11 mouse cellular contexts compared by ENCODE assay signal in the genomic region with DNA sequence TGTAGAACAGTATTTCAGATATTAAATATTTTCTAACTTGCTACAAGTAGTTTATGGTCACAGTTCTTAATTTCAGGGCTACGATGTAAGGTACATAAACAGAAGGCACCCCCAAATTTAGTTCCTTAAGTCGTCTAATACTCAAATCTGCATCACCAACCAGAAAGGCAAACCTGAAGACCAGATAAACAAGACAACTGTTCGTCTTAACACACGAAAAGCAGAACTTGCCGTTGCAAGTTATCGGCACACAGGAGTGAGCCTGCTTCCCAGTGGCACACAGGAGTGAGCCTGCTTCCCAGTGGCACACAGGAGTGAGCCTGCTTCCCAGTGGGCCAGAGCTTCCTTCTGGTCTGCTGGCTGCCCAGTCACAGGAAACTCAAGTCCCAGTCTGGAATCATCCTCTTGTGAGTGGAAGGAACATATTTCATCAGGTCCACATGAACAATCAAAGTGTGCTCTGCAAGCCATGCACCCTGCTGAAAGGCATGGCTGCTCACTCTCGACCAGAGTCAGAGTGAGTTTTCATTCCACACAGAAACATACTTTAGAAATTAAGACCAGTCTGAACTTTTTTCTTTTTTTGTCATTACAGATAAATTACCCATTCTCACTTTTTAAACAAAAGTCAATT.
A peak's percentile ranks its signal among the peaks of the same experiment; 100 is the strongest.
DNase-seq lines count a peak whose midpoint lies in the region; ATAC-seq and TF ChIP-seq lines count a peak whose summit lies in the region.
"Had no signal": no experiment of that assay in that cellular context is flagged by ENCODE, and none has a peak within 500 bp of the region (broad histone marks: within the 10 kb centered on the region; RNA-seq: fewer than 3 reads in every experiment).

No protein-coding gene starts in this region.

- WGBS in lung, embryonic 14.5 days: 60% methylated on average over 7 of the region's 7 CpGs
- 72% methylated on average over 7 of the region's 7 CpGs for WGBS in lung, postnatal 0 days
- 38% methylated on average over 7 of the region's 7 CpGs for WGBS in embryonic facial prominence, embryonic 15.5 days
- WGBS in intestine, postnatal 0 days: 73% methylated on average over 7 of the region's 7 CpGs
- 74% methylated on average over 7 of the region's 7 CpGs for WGBS in neural tube, embryonic 12.5 days
- WGBS in forebrain, embryonic 11.5 days: 77% methylated on average over 7 of the region's 7 CpGs

- no peak for ATAC-seq in lung, embryonic 14.5 days (ENCODE audit: insufficient read depth)
- no peak for ATAC-seq in lung, postnatal 0 days
- no peak for ATAC-seq in embryonic facial prominence, embryonic 15.5 days (ENCODE audit: insufficient number of reproducible peaks, low FRiP score, low TSS enrichment, low read depth)
- no peak for ATAC-seq in intestine, postnatal 0 days
- ATAC-seq in neural tube, embryonic 12.5 days (ENCODE audit: low FRiP score, low read depth): no peak
- no peak for ATAC-seq in forebrain, embryonic 11.5 days (replicated peaks; ENCODE audit: low FRiP score)

- no peak overlapping the region for H3K27ac ChIP-seq in lung, embryonic 14.5 days (ENCODE audit: low read depth)
- no peak overlapping the region for H3K27ac ChIP-seq in lung, postnatal 0 days (ENCODE audit: low read length)
- H3K27ac ChIP-seq in embryonic facial prominence, embryonic 15.5 days (replicated peaks): no peak overlapping the region
- no peak overlapping the region for H3K27ac ChIP-seq in intestine, postnatal 0 days (ENCODE audit: low read depth, low read length)
- H3K27ac ChIP-seq in neural tube, embryonic 12.5 days: no peak overlapping the region
- H3K27ac ChIP-seq in forebrain, embryonic 11.5 days (ENCODE audit: low read depth, low read length): no peak overlapping the region
- H3K27ac ChIP-seq: hindbrain, embryonic 15.5 days had no signal

- H3K4me2 ChIP-seq in lung, embryonic 14.5 days: peak overlapping the region; percentile 49
- no peak overlapping the region; the same call in 1 of the 2 replicates for H3K4me2 ChIP-seq in lung, postnatal 0 days (replicated peaks; ENCODE audit: low read depth, low read length)
- peak overlapping the region; percentile 46 for H3K4me2 ChIP-seq in embryonic facial prominence, embryonic 15.5 days (replicated peaks)
- H3K4me2 ChIP-seq in intestine, postnatal 0 days (replicated peaks; ENCODE audit: low read depth): no peak overlapping the region
- peak overlapping the region; percentile 35 for H3K4me2 ChIP-seq in neural tube, embryonic 12.5 days (replicated peaks)
- no peak overlapping the region for H3K4me2 ChIP-seq in forebrain, embryonic 11.5 days (ENCODE audit: low read depth, low read length, severe bottlenecking)
- H3K4me2 ChIP-seq: hindbrain, embryonic 15.5 days had no signal

- no peak for DNase-seq in lung, embryonic 14.5 days
- DNase-seq in lung, postnatal 0 days (ENCODE audit: low spot score): no peak
- no peak for DNase-seq in forebrain, embryonic 11.5 days (ENCODE audit: low spot score)
- DNase-seq in B cell, adult 2 months: no peak
- DNase-seq in gastrocnemius, postnatal 14 days: no peak
- DNase-seq: lung, postnatal 4 days; thymus, postnatal 4 days had no signal

- H3K4me3 ChIP-seq in lung, embryonic 14.5 days (ENCODE audit: low read depth, low read length): no peak overlapping the region; the same call in 1 of the 2 replicates
- H3K4me3 ChIP-seq in lung, postnatal 0 days (ENCODE audit: low read depth, low read length): no peak overlapping the region
- H3K4me3 ChIP-seq in embryonic facial prominence, embryonic 15.5 days (replicated peaks): peak overlapping the region; percentile 39
- H3K4me3 ChIP-seq in intestine, postnatal 0 days (ENCODE audit: low read depth, low read length): no peak overlapping the region
- H3K4me3 ChIP-seq in neural tube, embryonic 12.5 days: no peak overlapping the region
- H3K4me3 ChIP-seq in forebrain, embryonic 11.5 days (ENCODE audit: low read depth, low read length): no peak overlapping the region; the same call in 1 of the 2 replicates
- H3K4me3 ChIP-seq: hindbrain, embryonic 15.5 days had no signal

- no peak for TF ChIP-seq EP300 in lung, postnatal 0 days (IDR thresholded peaks at IDR 0.05)

- 0 out of 2 replicates have a peak overlapping the region, but pooled peaks have one; percentile 2 for H3K9ac ChIP-seq in lung, embryonic 14.5 days
- no peak overlapping the region for H3K9ac ChIP-seq in lung, postnatal 0 days (replicated peaks; ENCODE audit: low read depth)
- no peak overlapping the region for H3K9ac ChIP-seq in embryonic facial prominence, embryonic 15.5 days
- H3K9ac ChIP-seq in intestine, postnatal 0 days (ENCODE audit: low read depth, low read length): 0 out of 2 replicates have a peak overlapping the region, but pooled peaks have one; percentile 17
- no peak overlapping the region for H3K9ac ChIP-seq in neural tube, embryonic 12.5 days
- H3K9ac ChIP-seq in forebrain, embryonic 11.5 days (ENCODE audit: low read length): no peak overlapping the region
- H3K9ac ChIP-seq: hindbrain, embryonic 15.5 days had no signal

- no peaks in the 10 kb centered on the region for H3K27me3 ChIP-seq in lung, embryonic 14.5 days (ENCODE audit: insufficient read depth, low read length)
- no peaks in the 10 kb centered on the region for H3K27me3 ChIP-seq in lung, postnatal 0 days (replicated peaks; ENCODE audit: insufficient read depth, low read length)
- H3K27me3 ChIP-seq in embryonic facial prominence, embryonic 15.5 days: no peaks in the 10 kb centered on the region
- H3K27me3 ChIP-seq in intestine, postnatal 0 days (replicated peaks; ENCODE audit: control insufficient read depth, insufficient read depth, low read length): no peaks in the 10 kb centered on the region
- no peaks in the 10 kb centered on the region for H3K27me3 ChIP-seq in neural tube, embryonic 12.5 days (replicated peaks)
- no peaks in the 10 kb centered on the region for H3K27me3 ChIP-seq in forebrain, embryonic 11.5 days (ENCODE audit: control insufficient read depth, insufficient read depth, low read length)
- H3K27me3 ChIP-seq: hindbrain, embryonic 15.5 days had no signal

- TF ChIP-seq CTCF in lung, embryonic 14.5 days (IDR thresholded peaks at IDR 0.05; ENCODE audit: low read depth): no peak
- TF ChIP-seq CTCF in lung, postnatal 0 days (IDR thresholded peaks at IDR 0.05): no peak
- TF ChIP-seq CTCF in intestine, postnatal 0 days (IDR thresholded peaks at IDR 0.05; ENCODE audit: low read depth): no peak

- H3K4me1 ChIP-seq in lung, embryonic 14.5 days (ENCODE audit: insufficient read depth): peaks cover 18% of the 10 kb centered on the region; the same call in 1 of the 2 replicates
- no peaks in the 10 kb centered on the region for H3K4me1 ChIP-seq in lung, postnatal 0 days (ENCODE audit: insufficient read depth, low read depth, low read length)
- H3K4me1 ChIP-seq in embryonic facial prominence, embryonic 15.5 days: peaks cover 65% of the 10 kb centered on the region
- 0 out of 2 replicates have a peak, but pooled peaks cover 6% of the 10 kb centered on the region for H3K4me1 ChIP-seq in intestine, postnatal 0 days (replicated peaks; ENCODE audit: control insufficient read depth, insufficient read depth, low read length)
- peaks cover 54% of the 10 kb centered on the region for H3K4me1 ChIP-seq in neural tube, embryonic 12.5 days
- H3K4me1 ChIP-seq in forebrain, embryonic 11.5 days (replicated peaks; ENCODE audit: control insufficient read depth, insufficient read depth, low read length): peaks cover 18% of the 10 kb centered on the region

- no peaks in the 10 kb centered on the region for H3K36me3 ChIP-seq in lung, embryonic 14.5 days (ENCODE audit: insufficient read depth)
- H3K36me3 ChIP-seq in lung, postnatal 0 days (ENCODE audit: insufficient read depth, low read length): no peaks in the 10 kb centered on the region
- H3K36me3 ChIP-seq in embryonic facial prominence, embryonic 15.5 days: no peaks in the 10 kb centered on the region
- H3K36me3 ChIP-seq in intestine, postnatal 0 days (ENCODE audit: control insufficient read depth, insufficient read depth): no peaks in the 10 kb centered on the region
- no peaks in the 10 kb centered on the region for H3K36me3 ChIP-seq in neural tube, embryonic 12.5 days
- H3K36me3 ChIP-seq in forebrain, embryonic 11.5 days (ENCODE audit: control insufficient read depth, insufficient read depth, low read length): no peaks in the 10 kb centered on the region
- H3K36me3 ChIP-seq: hindbrain, embryonic 15.5 days had no signal

- no peaks in the 10 kb centered on the region for H3K9me3 ChIP-seq in lung, embryonic 14.5 days (ENCODE audit: low read depth, low read length)
- H3K9me3 ChIP-seq in lung, postnatal 0 days (ENCODE audit: low read length): no peaks in the 10 kb centered on the region
- no peaks in the 10 kb centered on the region for H3K9me3 ChIP-seq in embryonic facial prominence, embryonic 15.5 days (replicated peaks)
- no peaks in the 10 kb centered on the region for H3K9me3 ChIP-seq in intestine, postnatal 0 days (ENCODE audit: control insufficient read depth)
- H3K9me3 ChIP-seq in neural tube, embryonic 12.5 days: no peaks in the 10 kb centered on the region
- H3K9me3 ChIP-seq in forebrain, embryonic 11.5 days (ENCODE audit: control insufficient read depth, low read length): no peaks in the 10 kb centered on the region
- H3K9me3 ChIP-seq: hindbrain, embryonic 15.5 days had no signal

- intact Hi-C loops in gastrocnemius, postnatal 14 days (cut with DNase I; ENCODE audit: low total_unique reads): loop anchor here (10.0 kb wide), 1 partner anchor 69 kb away; no protein-coding TSS in a partner anchor

Comparison
In these comparisons a context has a peak if more than half of its experiments do, and no peak if none do; other contexts are left out.
1. H3K4me2 ChIP-seq: peak in lung, embryonic 14.5 days (single experiment), embryonic facial prominence, embryonic 15.5 days (single experiment) and neural tube, embryonic 12.5 days (single experiment); none in lung, postnatal 0 days (single experiment), intestine, postnatal 0 days (single experiment) and forebrain, embryonic 11.5 days (single experiment).
2. H3K9ac ChIP-seq: peak in lung, embryonic 14.5 days (single experiment) and intestine, postnatal 0 days (single experiment); none in lung, postnatal 0 days (single experiment), embryonic facial prominence, embryonic 15.5 days (single experiment), neural tube, embryonic 12.5 days (single experiment) and forebrain, embryonic 11.5 days (single experiment).